Mouse (Mus musculus) heart, adult 2 months (tissue): ENCODE results near the gene Slc4a3. TPM values are rescaled to one million over a fixed set of nuclear protein-coding genes. Genes with fewer than 3 reads are reported as not detected.

Experiments
- DNase-seq, 2 experiments: peaks; one replicate each; pipeline ENCODE4 v3.0.0; 2021
- H3K27ac ChIP-seq: fragments of 200-600 bp; 2 replicates; pipeline ENCODE4 v1.8.1; 2022
- H3K27me3 ChIP-seq: fragments of 200-500 bp; 2 replicates; pipeline ENCODE4 v1.6.1; 2012; ENCODE audit warnings: mild to moderate bottlenecking, low read length, inconsistent platforms, mixed read lengths; ENCODE audit not compliant: control insufficient read depth, insufficient read depth
- H3K36me3 ChIP-seq: fragments of 200-500 bp; 2 replicates; pipeline ENCODE4 v1.6.1; 2012; ENCODE audit warnings: low read length, inconsistent platforms; ENCODE audit not compliant: control insufficient read depth, insufficient read depth
- H3K4me1 ChIP-seq: fragments of 200-500 bp; 2 replicates; pipeline ENCODE4 v1.6.1; 2011; ENCODE audit warnings: low read length; ENCODE audit not compliant: control insufficient read depth, insufficient read depth
- H3K4me3 ChIP-seq: fragments of 200-600 bp; 2 replicates; pipeline ENCODE4 v1.8.1; 2022
- H3K79me2 ChIP-seq: fragments of 200-500 bp; replicated peaks from 2 replicates; pipeline ENCODE4 v1.6.1; 2012; ENCODE audit warnings: mild to moderate bottlenecking, inconsistent platforms, low read length, moderate library complexity, mixed read lengths; ENCODE audit not compliant: control insufficient read depth, insufficient read depth
- H3K9ac ChIP-seq: fragments of 200-500 bp; 2 replicates; pipeline ENCODE4 v1.6.1; 2012; ENCODE audit warnings: low read depth, mild to moderate bottlenecking, control low read depth, inconsistent platforms, low read length, mixed read lengths
- CTCF ChIP-seq: fragments of 200-600 bp; IDR thresholded peaks from 2 replicates; pipeline ENCODE4 v1.8.1; 2022; ENCODE audit warnings: antibody characterized with exemption, mild to moderate bottlenecking, moderate library complexity
- EP300 ChIP-seq: fragments of 200-500 bp; IDR thresholded peaks from 2 replicates; pipeline ENCODE4 v1.6.1; 2011; ENCODE audit warnings: low read depth, low read length, control low read depth; ENCODE audit not compliant: insufficient read depth
- POLR2A ChIP-seq: fragments of 200-500 bp; IDR thresholded peaks from 2 replicates; pipeline ENCODE4 v1.6.1; 2011; ENCODE audit warnings: mild to moderate bottlenecking, low read depth, low read length, control low read depth; ENCODE audit not compliant: insufficient read depth
- WGBS: fragments of 180-500 bp; shearing (Covaris S2); methylation state at CpG from one replicate; pipeline ENCODE4 v1.1.7; 2018; 5-methylcytosine and 5-hydroxymethylcytosine counted together
- intact Hi-C: fragments of 180-260 bp; cut with DNase I; formaldehyde crosslinking; loops from one replicate; pipeline ENCODE4 v1.15.1; 2025
- polyA plus RNA-seq: library from polyadenylated mRNA; depleted of rRNA; stranded (reverse); fragments of >200 nt; gene quantifications from 2 replicates; pipeline ENCODE4 v1.2.3, GENCODE M21; 2012
- total RNA-seq, 2 experiments: library from RNA; stranded (reverse); gene quantifications; 2 replicates each; pipeline ENCODE4 v1.2.3; 2021

The Slc4a3 gene
- total and polyA plus RNA-seq, 3 experiments, result 182 to 300 (median 241) TPM

DNA sequence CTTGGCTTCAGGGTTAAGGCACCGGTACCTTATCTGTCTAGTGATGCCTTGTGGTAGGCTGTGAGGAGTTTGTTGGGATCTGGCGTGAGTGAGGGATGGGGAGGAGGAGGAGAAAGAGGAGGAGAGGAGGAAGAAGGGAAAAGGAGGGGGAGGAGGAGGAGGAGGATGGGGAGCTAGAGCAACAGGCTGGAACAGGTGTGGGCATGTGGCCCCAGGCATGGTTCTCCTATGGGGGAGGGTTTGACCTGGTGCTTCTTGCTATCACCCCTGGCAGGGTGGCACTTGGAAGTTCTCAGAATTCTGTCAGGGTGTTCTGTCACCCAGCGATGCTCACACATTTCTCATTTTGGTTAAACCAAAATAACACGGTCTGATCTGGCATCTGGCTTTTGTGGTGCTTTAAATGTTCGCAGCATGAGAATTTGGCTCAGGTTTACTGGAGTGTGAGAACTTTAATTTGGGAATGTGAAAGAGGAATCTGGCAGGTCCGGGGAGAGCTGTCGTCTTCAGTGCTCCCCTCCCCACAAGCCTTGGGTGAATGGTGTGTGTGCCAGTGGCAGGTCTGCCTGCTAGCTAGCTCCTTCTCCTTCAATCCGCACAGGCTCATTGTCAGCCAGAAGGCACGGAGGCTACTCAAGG, 10.2 kb downstream of the Slc4a3 start:
- TF ChIP-seq POLR2A, result no peak
- no peak for TF ChIP-seq EP300
- TF ChIP-seq CTCF, result no peak
- no peak overlapping the region for H3K4me3 ChIP-seq
- peak overlapping the region; percentile 33 for H3K27ac ChIP-seq
- no peak for DNase-seq
- H3K4me1 ChIP-seq, result peaks cover 3% of the 10 kb centered on the region; the same call in 1 of the 2 replicates
- intact Hi-C loops, result loop anchor here (5.0 kb wide), 1 partner anchor 79 kb away; the partner anchor contains the start of genes Chpf and Tmem198
- H3K79me2 ChIP-seq, result no peaks in the 10 kb centered on the region
- H3K9ac ChIP-seq, result peak overlapping the region; percentile 22; the same call in 1 of the 2 replicates
- no peaks in the 10 kb centered on the region for H3K27me3 ChIP-seq
- H3K36me3 ChIP-seq, result no peaks in the 10 kb centered on the region
- WGBS, result 60% methylated on average over 9 of the region's 9 CpGs

DNA sequence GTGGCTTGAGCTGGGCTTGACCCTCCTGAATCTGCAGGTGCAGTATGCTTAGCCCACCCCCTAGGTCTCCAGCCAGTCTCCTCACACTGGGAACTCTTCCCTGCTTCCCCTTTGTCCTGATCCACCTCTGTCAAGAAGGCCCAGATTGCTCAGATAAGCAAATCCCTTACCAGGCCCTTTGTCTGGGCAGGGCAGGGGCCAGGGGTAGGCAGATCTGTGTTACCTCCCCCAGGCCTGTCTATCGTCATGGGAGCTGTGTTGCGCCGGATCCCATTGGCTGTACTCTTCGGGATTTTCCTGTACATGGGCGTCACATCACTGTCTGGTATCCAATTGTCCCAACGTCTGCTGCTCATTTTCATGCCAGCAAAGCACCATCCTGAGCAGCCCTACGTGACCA, 11.0 kb downstream of the Slc4a3 start:
- intact Hi-C loops, result loop anchor here (5.0 kb wide), 1 partner anchor 80 kb away; the partner anchor contains the start of genes Chpf and Tmem198
- no peak for TF ChIP-seq EP300
- no peak for TF ChIP-seq POLR2A
- TF ChIP-seq CTCF, result no peak
- Histone ChIP-seq H3K27ac (no peak overlapping the region; the same call in 1 of the 2 replicates), H3K27me3 (no peaks in the 10 kb centered on the region), H3K9ac (no peak overlapping the region), H3K79me2 (no peaks in the 10 kb centered on the region), H3K4me1 (peaks cover 5% of the 10 kb centered on the region), H3K36me3 (no peaks in the 10 kb centered on the region), H3K4me3 (no peak overlapping the region)
- no peak for DNase-seq
- 78% methylated on average over 7 of the region's 7 CpGs for WGBS

DNA sequence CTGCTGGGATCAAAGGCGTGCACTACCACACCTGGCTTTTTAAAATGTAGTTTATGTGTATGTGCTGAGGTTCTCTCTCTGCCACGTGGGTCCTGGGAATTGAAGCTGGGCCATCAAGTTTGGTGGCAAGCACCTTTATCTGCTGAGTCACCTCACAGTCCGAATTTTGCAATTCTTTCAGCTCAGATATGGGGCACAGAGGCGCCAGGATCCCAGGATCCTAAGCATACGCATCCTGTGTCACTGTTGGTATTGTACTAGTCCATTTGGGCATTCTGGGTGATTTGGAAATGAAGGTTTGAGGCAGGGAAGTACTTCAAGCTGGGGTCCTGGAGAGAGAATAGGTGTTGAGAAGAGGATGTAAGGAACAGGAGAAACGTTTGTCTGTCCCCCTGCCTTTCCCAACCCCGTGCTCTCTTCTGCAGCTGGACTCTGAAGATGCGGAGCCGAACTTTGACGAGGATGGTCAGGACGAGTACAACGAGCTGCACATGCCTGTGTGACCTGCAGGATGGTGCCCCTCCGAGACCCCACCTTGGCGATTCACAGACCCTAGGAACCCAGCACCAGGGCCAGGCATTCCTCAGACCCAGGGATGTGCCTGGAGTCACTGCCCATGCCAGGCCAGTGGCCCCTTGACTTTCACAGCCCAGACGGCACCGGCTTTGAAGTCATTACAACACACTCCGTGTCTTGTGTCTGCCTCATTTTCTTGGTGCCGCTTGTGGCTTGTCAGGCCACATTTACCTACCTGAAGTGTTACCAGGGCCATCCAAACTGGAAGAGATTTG, 12.5 kb downstream of the Slc4a3 start:
- no peaks in the 10 kb centered on the region for H3K27me3 ChIP-seq
- TF ChIP-seq POLR2A (no peak), CTCF (no peak), EP300 (no peak)
- no peaks in the 10 kb centered on the region for H3K36me3 ChIP-seq
- no peak for DNase-seq
- 71% methylated on average over 18 of the region's 18 CpGs for WGBS
- no peaks in the 10 kb centered on the region for H3K79me2 ChIP-seq
- H3K27ac ChIP-seq, result peak overlapping the region; percentile 76
- H3K4me1 ChIP-seq, result peaks cover 8% of the 10 kb centered on the region
- no peak overlapping the region for H3K4me3 ChIP-seq
- no peak overlapping the region for H3K9ac ChIP-seq
- intact Hi-C loops, result loop anchor here (5.0 kb wide), 1 partner anchor 81 kb away; the partner anchor contains the start of genes Chpf and Tmem198

DNA sequence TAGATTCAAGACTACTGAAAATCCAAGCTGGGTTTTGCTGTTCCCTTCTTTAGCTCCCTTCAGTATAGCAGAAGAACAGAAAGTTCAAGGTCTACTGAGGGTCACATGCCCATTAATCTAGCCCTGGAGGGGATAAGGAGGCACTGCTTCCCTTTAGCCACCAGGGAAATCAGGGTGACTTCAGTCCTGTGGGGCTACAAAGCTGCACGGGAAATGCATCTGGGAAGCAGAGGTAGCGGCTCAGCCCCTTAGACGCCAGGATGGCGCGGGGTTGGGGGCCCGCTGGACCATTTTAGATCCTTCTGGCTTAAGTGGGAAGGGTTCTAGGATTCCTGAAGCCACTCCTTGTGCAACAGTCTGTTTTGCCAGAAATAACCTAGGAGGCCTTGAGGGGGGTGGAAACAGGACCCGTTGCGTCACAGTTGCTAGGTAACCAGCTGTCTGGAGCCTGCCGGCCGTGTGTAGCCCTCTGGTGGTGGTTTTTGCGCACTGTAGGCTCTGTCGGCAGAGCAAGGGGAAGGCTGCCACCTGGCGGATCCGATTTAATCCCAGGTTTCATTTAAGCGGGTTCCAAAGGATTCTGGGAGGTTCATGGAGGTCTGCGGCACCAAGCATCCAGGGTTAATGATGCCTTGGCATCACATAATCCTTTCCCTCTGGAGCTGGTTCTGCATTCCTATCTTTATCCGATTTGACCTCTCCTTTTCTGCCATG, 13.3 kb downstream of the Slc4a3 start:
- WGBS, result 5% methylated on average over 17 of the region's 17 CpGs
- TF ChIP-seq CTCF (peak; percentile 98; the same call in 1 of the 2 replicates), POLR2A (peak; percentile 35; the same call in 1 of the 2 replicates), EP300 (peak; percentile 95)

DNA sequence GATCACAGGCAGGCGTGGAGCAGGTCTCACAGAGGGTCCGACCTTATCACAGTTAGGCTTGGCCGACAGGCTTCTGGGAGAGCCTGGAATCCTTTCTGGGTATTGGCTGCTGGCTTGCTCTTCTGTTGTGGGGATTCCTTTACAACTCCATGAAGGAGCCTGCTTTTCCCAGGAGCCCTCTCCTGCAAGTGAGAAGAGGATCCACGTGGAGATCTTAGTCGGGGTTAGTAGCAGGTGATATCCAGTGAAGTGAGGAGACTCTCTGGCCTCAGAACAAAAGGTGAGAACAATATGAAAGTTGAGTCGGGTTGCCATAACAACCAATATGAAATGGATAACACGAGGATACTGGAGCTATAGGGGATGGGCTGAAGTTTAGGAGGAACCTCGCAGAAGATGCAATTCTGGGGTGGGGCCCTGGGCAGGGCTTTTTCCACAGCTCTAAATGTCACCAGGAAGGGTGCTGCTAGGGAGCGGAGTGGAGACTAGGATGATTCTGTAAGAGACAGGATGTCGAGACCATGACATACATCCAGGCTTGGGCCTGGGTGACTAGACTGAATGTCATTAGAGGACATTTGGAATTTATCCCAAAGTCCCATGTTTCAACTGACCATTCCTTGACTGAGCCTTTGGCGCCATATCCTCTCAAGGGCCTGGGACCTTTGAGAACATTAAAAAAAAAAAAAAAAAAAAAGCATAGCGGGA, 14.3 kb downstream of the Slc4a3 start:
- WGBS, result 61% methylated on average over 12 of the region's 12 CpGs
- H3K36me3 ChIP-seq, result no peaks in the 10 kb centered on the region
- no peak overlapping the region; the same call in 1 of the 2 replicates for H3K27ac ChIP-seq
- peaks cover 8% of the 10 kb centered on the region for H3K4me1 ChIP-seq
- H3K79me2 ChIP-seq, result no peaks in the 10 kb centered on the region
- no peak overlapping the region for H3K4me3 ChIP-seq
- H3K27me3 ChIP-seq, result no peaks in the 10 kb centered on the region
- TF ChIP-seq EP300, result no peak
- TF ChIP-seq CTCF, result no peak
- 0 out of 2 replicates have a peak, but pooled peaks have one; percentile 5 for TF ChIP-seq POLR2A
- DNase-seq, result no peak
- intact Hi-C loops, result loop anchor here (5.0 kb wide), 1 partner anchor 37 kb away; no protein-coding TSS in a partner anchor
- no peak overlapping the region for H3K9ac ChIP-seq

More for the DNA sequence above, 13.3 kb downstream of the Slc4a3 start:
- peak; percentile 90 to 91 for DNase-seq
- H3K36me3 ChIP-seq, result no peaks in the 10 kb centered on the region
- no peaks in the 10 kb centered on the region for H3K27me3 ChIP-seq
- H3K4me3 ChIP-seq, result no peak overlapping the region
- intact Hi-C loops, result loop anchor here (5.0 kb wide), 1 partner anchor 82 kb away; the partner anchor contains the start of genes Chpf and Tmem198
- H3K4me1 ChIP-seq, result peaks cover 8% of the 10 kb centered on the region
- no peaks in the 10 kb centered on the region for H3K79me2 ChIP-seq
- peak overlapping the region; percentile 31; the same call in 1 of the 2 replicates for H3K9ac ChIP-seq
- H3K27ac ChIP-seq, result peak overlapping the region; percentile 76
